Mouse (Mus musculus) CH12.LX (cell line): ENCODE measurements around the gene BC035044. TPM values are rescaled to one million over a fixed set of nuclear protein-coding genes. Genes with fewer than 3 reads are reported as not detected.

Experiments used
- DNase-seq: peaks from one replicate; pipeline ENCODE4 v3.0.0-alpha.2; 2013; ENCODE audit errors: extremely low read depth
- H3K27ac ChIP-seq: 2 replicates; pipeline ENCODE4 v1.5.1; 2012; ENCODE audit warnings: low read depth, mild to moderate bottlenecking, control low read depth, moderate library complexity; ENCODE audit not compliant: insufficient read depth
- H3K27me3 ChIP-seq: replicated peaks from 2 replicates; pipeline ENCODE3; 2012; ENCODE audit warnings: inconsistent platforms
- H3K36me3 ChIP-seq, 2 experiments: replicated peaks in 1 of 2; 2 replicates each; pipeline versions ENCODE3 to v1.6.1; 2012; ENCODE audit warnings: inconsistent platforms in 1 of 2, low read length in 1 of 2, mild to moderate bottlenecking in 1 of 2, mixed read lengths in 1 of 2, moderate library complexity in 1 of 2; ENCODE audit not compliant: control insufficient read depth in 1 of 2, insufficient read depth in 1 of 2
- H3K4me1 ChIP-seq, 2 experiments: 2 replicates each; pipeline ENCODE4 v1.6.1; 2012; ENCODE audit warnings: inconsistent platforms in 1 of 2, moderate library complexity in 1 of 2; ENCODE audit not compliant: insufficient read depth in 2 of 2, control insufficient read depth in 1 of 2
- H3K4me2 ChIP-seq: 2 replicates; pipeline ENCODE4 v1.6.1; 2012; ENCODE audit warnings: low read depth, mild to moderate bottlenecking, control low read depth; ENCODE audit not compliant: poor library complexity, insufficient read depth, severe bottlenecking
- H3K4me3 ChIP-seq, 3 experiments: fragments of 150-350 bp in 1 of 3; sonication (generic) in 1 of 3; replicated peaks in 1 of 3; 2 replicates each; pipeline versions ENCODE3 to v1.5.1; 2011 to 2012; ENCODE audit warnings: low read depth in 2 of 3, low read length in 2 of 3, mild to moderate bottlenecking in 2 of 3, moderate library complexity in 2 of 3, control low read depth in 1 of 3, improper control_type of control experiment in 1 of 3, inconsistent platforms in 1 of 3, mixed read lengths in 1 of 3; ENCODE audit not compliant: poor library complexity in 1 of 3
- H3K79me2 ChIP-seq: replicated peaks from 2 replicates; pipeline ENCODE4 v1.6.1; 2012; ENCODE audit warnings: mild to moderate bottlenecking, moderate library complexity; ENCODE audit not compliant: control insufficient read depth, poor library complexity, insufficient read depth, severe bottlenecking; ENCODE audit errors: extremely low read depth
- H3K9ac ChIP-seq: 2 replicates; pipeline ENCODE4 v1.6.1; 2012; ENCODE audit warnings: low read depth, mild to moderate bottlenecking, control low read depth, moderate library complexity; ENCODE audit not compliant: insufficient read depth
- H3K9me3 ChIP-seq: replicated peaks from 2 replicates; pipeline ENCODE3; 2012; ENCODE audit warnings: low read length, inconsistent platforms, mixed read lengths
- BHLHE40 ChIP-seq: IDR thresholded peaks from 2 replicates; pipeline ENCODE4 v1.6.1; 2011; ENCODE audit warnings: mild to moderate bottlenecking, low read depth, low read length, improper control_type of control experiment
- CHD1 ChIP-seq: IDR thresholded peaks from 2 replicates; pipeline ENCODE4 v1.6.1; 2012; ENCODE audit warnings: low read depth, low read length, improper control_type of control experiment, inconsistent platforms
- EP300 ChIP-seq: IDR thresholded peaks from 2 replicates; pipeline ENCODE4 v1.6.1; 2011; ENCODE audit warnings: low read length, improper control_type of control experiment
- GABPA ChIP-seq: IDR thresholded peaks from 2 replicates; pipeline ENCODE4 v1.6.1; 2012; ENCODE audit warnings: low read depth, low read length, improper control_type of control experiment, inconsistent platforms; ENCODE audit not compliant: insufficient replicate concordance
- HCFC1 ChIP-seq: IDR thresholded peaks from 2 replicates; pipeline ENCODE4 v1.6.1; 2012; ENCODE audit warnings: low read depth, mild to moderate bottlenecking, inconsistent platforms, low read length, improper control_type of control experiment
- JUN ChIP-seq: IDR thresholded peaks from 2 replicates; pipeline ENCODE4 v1.6.1; 2011; ENCODE audit warnings: low read depth, mild to moderate bottlenecking, low read length, improper control_type of control experiment, moderate library complexity; ENCODE audit not compliant: insufficient read depth
- JUND ChIP-seq: conservative IDR thresholded peaks from 2 replicates; pipeline ENCODE4 v1.6.1; 2011; ENCODE audit warnings: low read depth, low read length, improper control_type of control experiment
- MAFK ChIP-seq: IDR thresholded peaks from 2 replicates; pipeline ENCODE4 v1.6.1; 2011; ENCODE audit warnings: low read length, improper control_type of control experiment; ENCODE audit not compliant: insufficient replicate concordance
- MAX ChIP-seq: IDR thresholded peaks from 2 replicates; pipeline ENCODE4 v1.6.1; 2011; ENCODE audit warnings: low read length, improper control_type of control experiment
- MAZ ChIP-seq: IDR thresholded peaks from 2 replicates; pipeline ENCODE4 v1.6.1; 2012; ENCODE audit warnings: low read depth, mild to moderate bottlenecking, inconsistent platforms, low read length, improper control_type of control experiment, moderate library complexity
- MXI1 ChIP-seq: IDR thresholded peaks from 2 replicates; pipeline ENCODE4 v1.6.1; 2011; ENCODE audit warnings: mild to moderate bottlenecking, low read depth, low read length, improper control_type of control experiment
- NRF1 ChIP-seq: IDR thresholded peaks from 2 replicates; pipeline ENCODE4 v1.6.1; 2014; ENCODE audit warnings: low read depth, mild to moderate bottlenecking, inconsistent platforms, low read length, improper control_type of control experiment, moderate library complexity
- RCOR1 ChIP-seq: conservative IDR thresholded peaks from 2 replicates; pipeline ENCODE4 v1.6.1; 2012; ENCODE audit warnings: low read depth, mild to moderate bottlenecking, inconsistent platforms, low read length, improper control_type of control experiment
- SIN3A ChIP-seq: IDR thresholded peaks from 2 replicates; pipeline ENCODE4 v1.6.1; 2012; ENCODE audit warnings: low read length, improper control_type of control experiment, inconsistent platforms
- TCF12 ChIP-seq: IDR thresholded peaks from 2 replicates; pipeline ENCODE4 v1.6.1; 2014; ENCODE audit warnings: low read depth, mild to moderate bottlenecking, inconsistent platforms, low read length, improper control_type of control experiment
- ZNF384 ChIP-seq: IDR thresholded peaks from 2 replicates; pipeline ENCODE4 v1.6.1; 2012; ENCODE audit warnings: low read depth, low read length, improper control_type of control experiment, inconsistent platforms
- dilution Hi-C: fragments of 300-500 bp; cut with MboI; formaldehyde crosslinking; loops from 2 replicates; pipeline ENCODE4 v1.14.3; 2020; ENCODE audit warnings: low sequenced_read_pairs; ENCODE audit not compliant: extremely low pct_unique_long_range_greater_than_20kb, extremely low pct_ligation_motif_present
- in situ Hi-C: fragments of 300-500 bp; cut with MboI; formaldehyde crosslinking; loops from 3 replicates; pipeline ENCODE4 v1.14.3; 2019; ENCODE audit warnings: low sequenced_read_pairs, low pct_ligation_motif_present, low pct_unique_long_range_greater_than_20kb, mixed read lengths
- polyA plus RNA-seq: library from polyadenylated mRNA; unstranded; fragments of >175 nt; gene quantifications from 2 replicates; pipeline ENCODE4 v1.2.1, GENCODE M21; 2012; ENCODE audit warnings: low read depth; ENCODE audit not compliant: insufficient read length
- total RNA-seq, 2 experiments: library from RNA; depleted of rRNA; stranded (reverse); fragments of 300-350 nt in 1 of 2; fragments of >200 nt in 1 of 2; gene quantifications; 2 replicates each; pipeline ENCODE4 v1.2.3; 2012 to 2014

The BC035044 gene
- total and polyA plus RNA-seq, 3 experiments: 49.7 to 121 (median 51.6) TPM

- Histone ChIP-seq H3K9ac (peak overlapping the region; percentile 68; the same call in 1 of the 2 replicates), H3K27me3 (no peaks in the 10 kb centered on the region), H3K4me3 (peak overlapping the region; percentile 59 to 91 (median 71)), H3K4me1 (peaks cover 4 to 35% of the 10 kb centered on the region in 2 experiments; a peak in 3 of 4 replicates), H3K79me2 (no peaks in the 10 kb centered on the region), H3K4me2 (peak overlapping the region; percentile 99), H3K36me3 (no peaks in the 10 kb centered on the region), H3K9me3 (no peaks in the 10 kb centered on the region), H3K27ac (no peak overlapping the region)
- dilution Hi-C loops: no loop called here
- TF ChIP-seq CHD1 (peak; percentile 83; the same call in 1 of the 2 replicates), JUND (no peak), MAX (0 out of 2 replicates have a peak, but pooled peaks have one; percentile 5), MAZ (0 out of 2 replicates have a peak, but pooled peaks have one; percentile 18), MXI1 (peak; percentile 46; the same call in 1 of the 2 replicates), JUN (no peak), NRF1 (no peak), EP300 (peak; percentile 49; the same call in 1 of the 2 replicates), SIN3A (peak; percentile 66; the same call in 1 of the 2 replicates), RCOR1 (no peak), HCFC1 (no peak), GABPA (no peak), ZNF384 (no peak), TCF12 (peak; percentile 18; the same call in 1 of the 2 replicates), BHLHE40 (0 out of 2 replicates have a peak, but pooled peaks have one; percentile 11)
- no peak for DNase-seq
- in situ Hi-C loops: loop anchor here (25.0 kb wide), 1 partner anchor 526 kb away; no protein-coding TSS in a partner anchor
Measured at GRCm38 (mm10) chr6:128836191-128836954, 54.6 kb downstream of the BC035044 start.

GRCm38 (mm10) chr6:128835571-128835970, 55.4 kb downstream of the BC035044 start:
- peak overlapping the region in 1 of 3 experiments; percentile 91 for H3K4me3 ChIP-seq
- dilution Hi-C loops (no loop called here), in situ Hi-C loops (loop anchor here (25.0 kb wide), 1 partner anchor 527 kb away; no protein-coding TSS in a partner anchor)
- H3K79me2 ChIP-seq: no peaks in the 10 kb centered on the region
- H3K36me3 ChIP-seq: no peaks in the 10 kb centered on the region
- H3K27me3 ChIP-seq: no peaks in the 10 kb centered on the region
- H3K9me3 ChIP-seq: no peaks in the 10 kb centered on the region
- peak overlapping the region; percentile 74 for H3K4me2 ChIP-seq
- no peak for DNase-seq
- TF ChIP-seq MAZ: no peak
- TF ChIP-seq MAFK: peak; percentile 89
- TF ChIP-seq MXI1: no peak
- no peak overlapping the region for H3K27ac ChIP-seq
- peak overlapping the region; percentile 29; the same call in 1 of the 2 replicates for H3K9ac ChIP-seq
- peaks cover 4 to 35% of the 10 kb centered on the region in 2 experiments; a peak in 3 of 4 replicates for H3K4me1 ChIP-seq
